Mouse (Mus musculus) intestine, embryonic 14.5 days (tissue): Measurements from ENCODE around the gene Btbd16. TPM values are rescaled to one million over a fixed set of nuclear protein-coding genes. Genes with fewer than 3 reads are reported as not detected.
A peak's percentile ranks its signal among the peaks of the same experiment; 100 is the strongest.

Experiments
- ATAC-seq: fragments of 200-750 bp; cut with Nextera tagmentation; replicated peaks from 2 replicates; pipeline ENCODE4 v1.8.0; 2017; ENCODE audit warnings: low read depth, moderate number of reproducible peaks, moderate TSS enrichment, moderate library complexity; ENCODE audit not compliant: low FRiP score, low TSS enrichment
- DNase-seq: peaks from one replicate; pipeline ENCODE4 v3.0.0-alpha.2; 2018; ENCODE audit warnings: low spot score
- H3K27ac ChIP-seq: fragments of 300-500 bp; sonication (generic); 2 replicates; pipeline ENCODE4 v1.5.1; 2014; ENCODE audit warnings: low read depth, mild to moderate bottlenecking, control low read depth
- H3K27me3 ChIP-seq: fragments of 300-500 bp; sonication (generic); replicated peaks from 2 replicates; pipeline ENCODE4 v1.6.1; 2014; ENCODE audit warnings: low read length, control low read depth; ENCODE audit not compliant: control insufficient read depth, insufficient read depth
- H3K36me3 ChIP-seq: fragments of 300-500 bp; sonication (generic); 2 replicates; pipeline ENCODE4 v1.6.1; 2014; ENCODE audit warnings: low read length, control low read depth; ENCODE audit not compliant: control insufficient read depth, insufficient read depth
- H3K4me1 ChIP-seq: fragments of 300-500 bp; sonication (generic); replicated peaks from 2 replicates; pipeline ENCODE4 v1.6.1; 2014; ENCODE audit warnings: low read length, control low read depth, mixed read lengths; ENCODE audit not compliant: control insufficient read depth, insufficient read depth
- H3K4me2 ChIP-seq: fragments of 300-500 bp; sonication (generic); 2 replicates; pipeline ENCODE4 v1.6.1; 2014; ENCODE audit warnings: low read length
- H3K4me3 ChIP-seq: fragments of 300-500 bp; sonication (generic); 2 replicates; pipeline ENCODE4 v1.5.1; 2014; ENCODE audit warnings: low read depth, low read length, control low read depth, mixed read lengths
- H3K9ac ChIP-seq: fragments of 300-500 bp; sonication (generic); 2 replicates; pipeline ENCODE4 v1.6.1; 2014; ENCODE audit warnings: mild to moderate bottlenecking, low read length
- H3K9me3 ChIP-seq: fragments of 300-500 bp; sonication (generic); 2 replicates; pipeline ENCODE4 v1.6.1; 2016; ENCODE audit warnings: low read length, control low read depth; ENCODE audit not compliant: control insufficient read depth
- WGBS: fragments of 180-500 bp; shearing (Covaris S2); extraction: QIAGEN DNeasy Blood & Tissue Kit; methylation state at CpG from one replicate; pipeline ENCODE4 v1.1.7; 2014; 5-methylcytosine and 5-hydroxymethylcytosine counted together
- polyA plus RNA-seq: library from polyadenylated mRNA; unstranded; fragments of >200 nt; fragmentation: Nextera tagmentation; extraction: Ambion mirVana; gene quantifications from 2 replicates; pipeline ENCODE4 v1.2.1, GENCODE M21; 2014

The Btbd16 gene
- polyA plus RNA-seq, 1 experiment from 2014 or later: 0.07 TPM

DNA sequence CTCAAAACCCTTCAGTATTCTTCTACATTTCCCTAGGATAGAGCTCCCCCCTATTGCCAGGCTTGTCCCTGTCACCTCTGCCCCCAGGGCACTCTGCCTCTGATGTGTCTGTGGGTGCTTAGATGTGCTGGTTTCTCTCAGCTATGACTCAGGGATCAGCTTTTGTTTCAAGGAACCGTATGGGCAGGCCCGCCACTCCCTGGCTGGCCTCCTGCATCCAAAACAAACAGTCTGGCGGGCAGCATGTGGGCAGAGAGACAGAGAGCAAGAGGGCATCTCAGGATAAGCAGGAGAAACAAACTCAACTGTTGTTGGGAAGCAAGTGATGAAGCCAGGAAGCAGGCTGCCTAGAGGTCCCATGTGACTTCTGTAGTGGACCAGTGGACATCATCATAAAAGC, 81.8 kb downstream of the Btbd16 start:
- H3K9me3 ChIP-seq: no peaks in the 10 kb centered on the region
- H3K4me1 ChIP-seq: no peaks in the 10 kb centered on the region
- H3K4me3 ChIP-seq: no peak overlapping the region
- no peak overlapping the region for H3K9ac ChIP-seq
- H3K27ac ChIP-seq: no peak overlapping the region
- DNase-seq (no peak), ATAC-seq (no peak)
- 46% methylated on average over 3 of the region's 3 CpGs for WGBS
- H3K27me3 ChIP-seq: no peaks in the 10 kb centered on the region
- no peak overlapping the region for H3K4me2 ChIP-seq
- H3K36me3 ChIP-seq: no peaks in the 10 kb centered on the region

DNA sequence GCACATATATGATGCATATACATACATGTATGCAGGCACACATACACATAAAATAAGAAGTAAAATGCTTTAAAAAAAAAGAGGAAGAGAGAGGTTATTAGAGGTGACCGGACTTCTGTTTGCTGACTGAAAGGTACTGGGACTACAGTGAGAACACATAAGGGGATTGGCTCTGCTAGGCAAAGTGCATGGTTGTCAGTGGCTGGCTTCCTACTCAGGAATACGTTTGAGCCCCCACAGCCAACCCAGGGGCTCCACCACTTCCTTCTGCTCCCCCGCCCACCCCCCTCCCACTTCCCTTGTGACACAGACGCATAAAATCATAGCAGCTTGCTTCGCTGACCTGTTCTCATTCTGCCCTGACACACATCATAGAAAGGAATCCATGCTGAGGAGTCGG, 84.1 kb downstream of the Btbd16 start:
- H3K36me3 ChIP-seq: no peaks in the 10 kb centered on the region
- ATAC-seq (no peak), DNase-seq (no peak)
- H3K4me1 ChIP-seq: peaks cover 8% of the 10 kb centered on the region
- no peaks in the 10 kb centered on the region for H3K27me3 ChIP-seq
- H3K4me2 ChIP-seq: no peak overlapping the region
- no peak overlapping the region for H3K27ac ChIP-seq
- no peak overlapping the region for H3K4me3 ChIP-seq
- no peaks in the 10 kb centered on the region for H3K9me3 ChIP-seq
- 66% methylated on average over 6 of the region's 6 CpGs for WGBS
- H3K9ac ChIP-seq: no peak overlapping the region

DNA sequence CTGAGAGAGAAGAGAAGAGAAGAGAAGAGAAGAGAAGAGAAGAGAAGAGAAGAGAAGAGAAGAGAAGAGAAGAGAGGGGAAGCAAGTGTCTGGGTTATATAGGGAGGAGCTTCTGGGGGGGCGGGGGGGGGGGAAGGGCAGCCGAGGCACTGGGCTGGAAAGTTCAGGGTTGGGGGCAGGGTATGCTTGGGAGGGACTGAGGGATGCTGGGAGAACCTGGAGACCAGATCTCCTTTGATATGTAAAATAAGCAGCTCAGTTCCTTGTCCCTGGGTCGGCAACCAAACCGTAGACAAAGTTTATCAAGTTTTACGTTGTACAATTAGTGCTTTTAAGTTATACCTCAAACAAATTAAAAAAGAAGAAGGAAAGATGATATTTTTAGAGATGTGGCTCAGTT, 86.1 kb downstream of the Btbd16 start:
- 45% methylated on average over 5 of the region's 5 CpGs for WGBS
- Histone ChIP-seq H3K36me3 (no peaks in the 10 kb centered on the region), H3K9ac (no peak overlapping the region), H3K27me3 (no peaks in the 10 kb centered on the region), H3K27ac (no peak overlapping the region), H3K4me3 (no peak overlapping the region), H3K4me2 (no peak overlapping the region), H3K9me3 (no peaks in the 10 kb centered on the region), H3K4me1 (peaks cover 8% of the 10 kb centered on the region)
- ATAC-seq (no peak), DNase-seq (no peak)

DNA sequence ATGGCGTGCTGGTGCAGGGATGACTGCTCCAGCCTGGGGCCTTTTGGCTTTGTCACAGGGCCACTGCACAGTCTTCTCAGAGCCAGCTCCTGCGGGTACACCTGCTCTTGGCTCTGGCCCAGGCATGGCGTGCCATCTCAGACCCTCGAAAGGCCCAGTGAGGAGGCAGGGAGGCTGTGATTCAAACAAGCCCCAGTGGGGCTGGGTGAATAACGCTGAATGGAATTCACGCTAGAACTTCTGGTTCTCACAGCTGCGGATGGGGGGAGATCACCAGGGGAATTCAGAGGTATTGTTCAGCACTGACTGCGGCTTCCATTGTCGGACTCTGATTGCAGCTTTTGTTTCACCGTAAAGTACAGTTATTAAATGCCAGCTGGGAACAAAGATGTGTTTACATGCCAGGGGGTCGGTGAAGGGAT, 86.9 kb downstream of the Btbd16 start:
- peaks cover 8% of the 10 kb centered on the region for H3K4me1 ChIP-seq
- H3K4me3 ChIP-seq: no peak overlapping the region
- 53% methylated on average over 11 of the region's 11 CpGs for WGBS
- no peak for ATAC-seq
- no peaks in the 10 kb centered on the region for H3K36me3 ChIP-seq
- H3K9me3 ChIP-seq: no peaks in the 10 kb centered on the region
- no peak for DNase-seq
- H3K27me3 ChIP-seq: no peaks in the 10 kb centered on the region
- no peak overlapping the region for H3K4me2 ChIP-seq
- no peak overlapping the region for H3K27ac ChIP-seq
- H3K9ac ChIP-seq: no peak overlapping the region

DNA sequence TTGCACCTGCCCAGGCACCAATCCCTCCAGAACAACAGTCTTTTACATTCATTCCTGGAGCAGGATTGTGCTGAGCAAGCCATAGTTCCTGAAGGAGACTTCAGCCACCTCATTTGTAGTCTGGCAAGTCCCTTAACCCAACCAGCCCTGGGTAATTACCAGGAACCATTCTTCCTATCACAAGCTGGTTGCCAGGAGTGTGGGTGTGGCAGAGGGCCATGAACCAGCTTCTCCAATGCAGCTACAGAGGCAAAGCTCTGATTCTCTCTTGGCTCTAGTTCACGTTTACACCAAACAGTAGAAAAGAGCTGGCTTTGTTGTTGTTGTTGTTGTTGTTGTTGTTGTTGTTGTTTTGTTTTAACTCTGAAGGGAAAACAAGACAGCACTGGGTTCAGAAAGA, 88.6 kb downstream of the Btbd16 start:
- no peak overlapping the region for H3K4me3 ChIP-seq
- ATAC-seq (no peak), DNase-seq (no peak)
- 44% methylated on average over 1 of the region's 1 CpGs for WGBS
- H3K9me3 ChIP-seq: no peaks in the 10 kb centered on the region
- no peak overlapping the region for H3K27ac ChIP-seq
- H3K36me3 ChIP-seq: no peaks in the 10 kb centered on the region
- H3K4me1 ChIP-seq: peaks cover 12% of the 10 kb centered on the region
- H3K9ac ChIP-seq: no peak overlapping the region
- H3K27me3 ChIP-seq: no peaks in the 10 kb centered on the region
- no peak overlapping the region for H3K4me2 ChIP-seq

DNA sequence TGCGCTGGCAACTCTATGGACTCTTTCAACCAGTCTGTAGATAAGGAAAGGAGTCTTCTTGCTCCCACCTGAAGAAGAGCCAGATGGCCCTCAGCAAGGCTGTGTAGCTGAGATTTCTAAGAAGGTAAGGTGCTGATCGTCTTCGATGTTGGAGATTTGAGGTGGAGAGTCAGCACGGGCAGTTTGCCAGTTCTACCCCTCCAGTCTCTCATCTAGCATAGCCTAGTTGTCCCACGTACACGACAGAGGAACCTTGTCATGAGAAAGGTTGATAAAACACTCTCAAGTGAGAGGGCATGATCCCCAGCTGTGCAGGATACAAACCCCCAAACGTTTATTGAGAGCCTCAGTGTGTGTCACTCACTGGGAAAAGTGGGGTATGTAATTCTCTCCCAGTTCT, 90.8 kb downstream of the Btbd16 start:
- Histone ChIP-seq H3K27me3 (no peaks in the 10 kb centered on the region), H3K36me3 (no peaks in the 10 kb centered on the region), H3K27ac (no peak overlapping the region), H3K4me3 (no peak overlapping the region), H3K9ac (no peak overlapping the region), H3K9me3 (no peaks in the 10 kb centered on the region), H3K4me2 (no peak overlapping the region), H3K4me1 (peaks cover 13% of the 10 kb centered on the region)
- no peak for DNase-seq
- no peak for ATAC-seq
- 79% methylated on average over 7 of the region's 7 CpGs for WGBS

DNA sequence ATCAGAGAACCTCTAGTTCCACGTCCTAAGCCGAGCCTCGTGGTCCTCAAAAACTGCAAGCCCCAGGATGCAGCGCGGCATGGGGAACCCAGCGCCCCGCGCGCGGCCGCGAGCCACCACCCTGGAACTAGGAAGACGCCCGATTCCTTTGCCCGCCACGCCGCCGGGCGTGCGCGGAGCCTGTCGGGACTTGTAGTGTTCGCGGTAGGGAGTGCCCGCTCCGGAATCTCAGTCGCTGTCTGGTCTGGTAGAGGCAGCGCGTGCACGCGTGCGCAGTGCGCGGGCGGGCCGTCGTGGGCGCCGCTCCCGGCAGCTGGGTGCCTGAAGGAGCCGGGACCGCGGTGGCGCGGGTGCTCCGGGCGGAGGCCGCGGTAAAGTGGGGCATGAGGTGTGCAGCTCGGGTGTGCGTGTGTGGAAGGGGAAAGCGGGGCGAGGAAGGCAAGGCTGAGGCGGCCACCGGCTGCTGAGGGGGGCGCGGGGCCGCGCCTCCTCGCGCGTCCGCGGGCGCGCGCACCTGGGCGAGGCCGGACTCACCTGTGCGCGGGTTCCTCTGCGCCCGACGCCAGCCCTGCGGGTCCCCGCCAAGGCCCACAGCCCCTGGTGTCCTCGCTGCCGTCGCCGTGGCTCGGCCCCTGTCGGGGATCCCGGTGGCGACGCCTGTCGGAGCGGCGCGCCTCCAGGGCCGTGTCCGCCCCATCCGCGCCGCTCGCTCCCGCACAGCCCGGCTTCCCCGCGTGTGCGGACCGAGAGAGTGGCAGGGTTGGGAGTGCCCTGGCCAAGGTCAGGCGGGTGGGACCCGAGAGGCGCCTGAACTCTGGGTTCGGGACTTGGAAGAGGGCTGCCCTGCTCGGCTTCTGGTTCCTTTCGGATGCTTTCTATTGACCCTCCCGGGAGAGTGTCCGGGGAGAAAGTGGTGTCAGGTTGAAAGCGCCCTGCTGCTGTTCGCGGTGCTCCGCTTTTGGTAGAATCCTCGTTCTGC, 92.0 kb downstream of the Btbd16 start, which contains the start of gene Plekha1:
Gene Plekha1 (plus strand): TSS at position 144 of the 979 bp plus-strand sequence.
- H3K27me3 ChIP-seq: no peaks in the 10 kb centered on the region
- peaks cover 12% of the 10 kb centered on the region for H3K4me1 ChIP-seq
- under 1% methylated on average over 94 of the region's 114 CpGs for WGBS
- peak within 1 kb of the TSS; percentile 66 for H3K4me2 ChIP-seq
- peak within 1 kb of the TSS; percentile 88 for H3K4me3 ChIP-seq
- no peaks in the 10 kb centered on the region for H3K36me3 ChIP-seq
- DNase-seq: peak; percentile 95
- ATAC-seq: peak; percentile 98
- H3K27ac ChIP-seq: peak within 1 kb of the TSS; percentile 65
- peak within 1 kb of the TSS; percentile 79 for H3K9ac ChIP-seq
- H3K9me3 ChIP-seq: no peaks in the 10 kb centered on the region

DNA sequence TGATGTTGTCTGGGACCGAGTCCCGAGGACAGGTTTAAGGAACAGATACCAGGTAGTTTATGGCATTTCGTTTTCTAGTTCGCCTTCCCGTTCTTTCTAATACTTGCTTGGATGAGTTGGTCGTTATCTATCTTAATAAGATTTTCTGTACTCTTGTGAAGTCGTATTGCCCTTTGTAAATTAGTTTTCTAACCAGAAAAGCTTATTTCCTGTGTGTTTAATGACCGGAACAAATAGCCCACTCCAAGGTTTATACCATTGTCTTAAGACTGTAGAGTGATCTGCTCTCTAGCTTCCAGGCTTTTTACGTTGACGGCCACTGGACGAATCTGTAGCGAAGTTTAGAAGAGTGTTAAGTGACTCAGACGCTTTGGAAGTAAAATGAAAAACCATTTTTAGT, 92.8 kb downstream of the Btbd16 start:
- H3K27ac ChIP-seq: peak overlapping the region; percentile 65; the same call in 1 of the 2 replicates
- ATAC-seq (no peak), DNase-seq (no peak)
- peak overlapping the region; percentile 66 for H3K4me2 ChIP-seq
- no peaks in the 10 kb centered on the region for H3K9me3 ChIP-seq
- WGBS: 3% methylated on average over 13 of the region's 13 CpGs
- H3K4me1 ChIP-seq: peaks cover 6% of the 10 kb centered on the region
- H3K4me3 ChIP-seq: peak overlapping the region; percentile 88
- no peaks in the 10 kb centered on the region for H3K36me3 ChIP-seq
- H3K9ac ChIP-seq: peak overlapping the region; percentile 79
- no peaks in the 10 kb centered on the region for H3K27me3 ChIP-seq
